Mouse (Mus musculus): ENCODE data around the gene Fignl1. TPM values are rescaled to one million over a fixed set of nuclear protein-coding genes. Genes with fewer than 3 reads are reported as not detected.

The Fignl1 gene
- polyA plus RNA-seq, 1 experiment from 2014 or later: 13.3 TPM

GRCm38 (mm10) chr11:11765414-11765813, 43.3 kb downstream of the Fignl1 start:
- Histone ChIP-seq H3K4me2 (replicated peaks) (no peak overlapping the region), H3K9me3 (ENCODE audit: control insufficient read depth, low read length) (no peaks in the 10 kb centered on the region), H3K4me1 (replicated peaks; ENCODE audit: control insufficient read depth, insufficient read depth, low read length) (no peaks in the 10 kb centered on the region), H3K9ac (no peak overlapping the region), H3K36me3 (replicated peaks; ENCODE audit: control insufficient read depth, insufficient read depth) (no peaks in the 10 kb centered on the region), H3K27me3 (ENCODE audit: control insufficient read depth, insufficient read depth, low read length) (no peaks in the 10 kb centered on the region), H3K27ac (no peak overlapping the region), H3K4me3 (replicated peaks; ENCODE audit: low read length) (no peak overlapping the region)
- ATAC-seq (ENCODE audit: low FRiP score) (no peak), DNase-seq (ENCODE audit: low spot score) (no peak)
- 89% methylated on average over 1 of the region's 1 CpGs for WGBS

GRCm38 (mm10) chr11:11763211-11763666, 45.5 kb downstream of the Fignl1 start:
- DNase-seq (ENCODE audit: low spot score) (no peak), ATAC-seq (ENCODE audit: low FRiP score) (no peak)
- no peaks in the 10 kb centered on the region for H3K36me3 ChIP-seq (replicated peaks; ENCODE audit: control insufficient read depth, insufficient read depth)
- H3K9me3 ChIP-seq (ENCODE audit: control insufficient read depth, low read length): no peaks in the 10 kb centered on the region
- H3K9ac ChIP-seq: no peak overlapping the region
- H3K4me2 ChIP-seq (replicated peaks): no peak overlapping the region
- H3K27ac ChIP-seq: no peak overlapping the region
- no peaks in the 10 kb centered on the region for H3K27me3 ChIP-seq (ENCODE audit: control insufficient read depth, insufficient read depth, low read length)
- 71% methylated on average over 4 of the region's 4 CpGs for WGBS
- H3K4me3 ChIP-seq (replicated peaks; ENCODE audit: low read length): no peak overlapping the region
- H3K4me1 ChIP-seq (replicated peaks; ENCODE audit: control insufficient read depth, insufficient read depth, low read length): no peaks in the 10 kb centered on the region

DNA sequence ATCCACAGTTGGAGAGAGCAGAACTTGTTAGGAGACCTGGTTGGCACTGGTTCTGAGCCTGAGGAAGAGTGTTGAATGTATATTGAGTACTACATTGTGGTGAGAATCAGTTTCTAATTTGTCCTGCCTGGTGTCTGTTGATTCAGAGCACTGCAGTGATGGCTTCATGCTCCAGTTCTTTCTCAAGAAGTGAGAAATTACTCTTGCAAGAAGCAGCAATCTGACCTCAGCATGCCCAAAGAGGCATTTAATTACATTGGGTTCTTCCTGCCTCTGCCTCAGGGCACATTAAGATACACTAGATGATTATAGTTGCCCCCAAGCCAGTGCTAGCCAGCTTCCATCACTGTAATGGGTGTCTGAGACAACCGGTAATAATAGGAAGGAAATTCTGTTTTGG, 49.9 kb downstream of the Fignl1 start:
- Histone ChIP-seq H3K4me2 (replicated peaks) (no peak overlapping the region), H3K27ac (no peak overlapping the region), H3K9ac (no peak overlapping the region), H3K4me1 (replicated peaks; ENCODE audit: control insufficient read depth, insufficient read depth, low read length) (no peaks in the 10 kb centered on the region), H3K36me3 (replicated peaks; ENCODE audit: control insufficient read depth, insufficient read depth) (no peaks in the 10 kb centered on the region), H3K4me3 (replicated peaks; ENCODE audit: low read length) (no peak overlapping the region), H3K9me3 (ENCODE audit: control insufficient read depth, low read length) (no peaks in the 10 kb centered on the region), H3K27me3 (ENCODE audit: control insufficient read depth, insufficient read depth, low read length) (no peaks in the 10 kb centered on the region)
- ATAC-seq (ENCODE audit: low FRiP score) (no peak), DNase-seq (ENCODE audit: low spot score) (no peak)
- 95% methylated on average over 1 of the region's 1 CpGs for WGBS

DNA sequence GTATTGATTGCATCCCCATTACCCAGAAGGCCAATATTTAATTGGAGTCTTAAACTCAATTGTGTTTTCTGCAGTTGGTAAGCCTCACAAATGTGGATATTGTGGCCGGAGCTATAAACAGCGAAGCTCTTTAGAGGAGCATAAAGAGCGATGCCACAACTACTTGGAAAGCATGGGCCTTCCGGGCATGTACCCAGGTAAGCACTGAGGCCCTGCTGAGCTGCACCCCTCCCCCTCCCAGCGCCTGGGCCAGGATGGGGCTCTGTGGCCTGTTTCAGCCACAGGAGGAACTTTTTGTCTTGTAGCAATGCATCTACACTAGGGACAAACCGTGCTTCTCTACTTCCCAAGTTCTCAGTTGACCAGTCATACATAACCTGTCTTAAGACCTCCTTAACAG, 50.6 kb downstream of the Fignl1 start:
- no peaks in the 10 kb centered on the region for H3K36me3 ChIP-seq (replicated peaks; ENCODE audit: control insufficient read depth, insufficient read depth)
- H3K4me3 ChIP-seq (replicated peaks; ENCODE audit: low read length): no peak overlapping the region
- no peaks in the 10 kb centered on the region for H3K27me3 ChIP-seq (ENCODE audit: control insufficient read depth, insufficient read depth, low read length)
- H3K9ac ChIP-seq: no peak overlapping the region
- DNase-seq (ENCODE audit: low spot score) (no peak), ATAC-seq (ENCODE audit: low FRiP score) (no peak)
- no peak overlapping the region for H3K4me2 ChIP-seq (replicated peaks)
- WGBS: 76% methylated on average over 6 of the region's 6 CpGs
- no peaks in the 10 kb centered on the region for H3K4me1 ChIP-seq (replicated peaks; ENCODE audit: control insufficient read depth, insufficient read depth, low read length)
- no peaks in the 10 kb centered on the region for H3K9me3 ChIP-seq (ENCODE audit: control insufficient read depth, low read length)
- H3K27ac ChIP-seq: no peak overlapping the region

- Histone ChIP-seq H3K4me2 (replicated peaks) (no peak overlapping the region), H3K36me3 (replicated peaks; ENCODE audit: control insufficient read depth, insufficient read depth) (no peaks in the 10 kb centered on the region), H3K4me3 (replicated peaks; ENCODE audit: low read length) (no peak overlapping the region), H3K27ac (no peak overlapping the region), H3K27me3 (ENCODE audit: control insufficient read depth, insufficient read depth, low read length) (no peaks in the 10 kb centered on the region), H3K9me3 (ENCODE audit: control insufficient read depth, low read length) (no peaks in the 10 kb centered on the region), H3K9ac (no peak overlapping the region), H3K4me1 (replicated peaks; ENCODE audit: control insufficient read depth, insufficient read depth, low read length) (no peaks in the 10 kb centered on the region)
- 81% methylated on average over 5 of the region's 5 CpGs for WGBS
- DNase-seq (ENCODE audit: low spot score) (no peak), ATAC-seq (ENCODE audit: low FRiP score) (no peak)
These were observed 55.9 kb downstream of the Fignl1 start for GRCm38 (mm10) chr11:11752859-11753258.

DNA sequence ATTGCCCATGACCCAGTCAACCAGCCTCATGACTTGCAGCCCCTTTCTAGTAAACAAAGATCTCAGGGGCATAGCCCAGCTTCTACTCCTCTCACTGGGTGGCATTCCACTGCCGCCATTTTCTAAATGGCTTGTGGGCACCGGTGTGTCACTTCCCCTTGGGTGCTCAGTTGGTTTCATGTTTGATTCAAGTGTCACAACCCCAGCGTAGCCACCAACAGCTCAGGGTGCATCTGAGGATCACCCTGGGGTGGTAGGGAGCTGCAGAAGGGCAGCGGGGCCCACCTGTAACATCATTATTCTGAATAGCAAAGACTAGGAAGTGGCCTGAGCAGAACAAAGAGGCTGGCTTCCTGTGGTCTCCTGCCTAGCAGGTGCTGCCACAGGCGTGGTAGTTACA, 57.7 kb downstream of the Fignl1 start:
- no peak for DNase-seq (ENCODE audit: low spot score)
- no peak overlapping the region for H3K9ac ChIP-seq
- no peak overlapping the region for H3K4me3 ChIP-seq (replicated peaks; ENCODE audit: low read length)
- no peaks in the 10 kb centered on the region for H3K27me3 ChIP-seq (ENCODE audit: control insufficient read depth, insufficient read depth, low read length)
- no peak overlapping the region for H3K27ac ChIP-seq
- H3K36me3 ChIP-seq (replicated peaks; ENCODE audit: control insufficient read depth, insufficient read depth): no peaks in the 10 kb centered on the region
- no peaks in the 10 kb centered on the region for H3K4me1 ChIP-seq (replicated peaks; ENCODE audit: control insufficient read depth, insufficient read depth, low read length)
- H3K9me3 ChIP-seq (ENCODE audit: control insufficient read depth, low read length): no peaks in the 10 kb centered on the region
- WGBS: 88% methylated on average over 5 of the region's 5 CpGs
- no peak for ATAC-seq (ENCODE audit: low FRiP score)
- H3K4me2 ChIP-seq (replicated peaks): no peak overlapping the region

DNA sequence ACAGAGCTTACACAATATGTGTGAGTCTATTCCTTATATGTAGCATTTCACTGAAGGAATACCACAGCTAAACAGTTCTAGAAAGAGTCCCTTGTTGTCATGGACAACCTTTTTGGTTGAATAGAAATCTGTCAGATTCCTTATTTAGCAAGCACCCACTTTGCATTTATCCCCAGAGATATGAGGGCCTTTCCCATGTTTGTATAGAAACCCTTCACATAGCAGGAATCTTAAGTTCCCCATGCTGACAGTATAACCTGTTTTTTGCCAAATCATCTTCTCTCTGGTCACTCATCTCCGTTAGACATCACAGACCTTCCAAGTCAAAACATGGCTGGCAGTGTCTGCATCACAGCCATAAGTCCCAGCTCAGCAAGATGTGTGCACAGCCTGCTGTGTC, 64.5 kb downstream of the Fignl1 start:
- no peak for ATAC-seq (ENCODE audit: low FRiP score)
- H3K27ac ChIP-seq: no peak overlapping the region
- H3K4me2 ChIP-seq (replicated peaks): no peak overlapping the region
- 39% methylated on average over 1 of the region's 1 CpGs for WGBS
- DNase-seq (ENCODE audit: low spot score): no peak
- no peak overlapping the region for H3K9ac ChIP-seq
- H3K4me1 ChIP-seq (replicated peaks; ENCODE audit: control insufficient read depth, insufficient read depth, low read length): no peaks in the 10 kb centered on the region
- H3K36me3 ChIP-seq (replicated peaks; ENCODE audit: control insufficient read depth, insufficient read depth): no peaks in the 10 kb centered on the region
- no peaks in the 10 kb centered on the region for H3K27me3 ChIP-seq (ENCODE audit: control insufficient read depth, insufficient read depth, low read length)
- H3K4me3 ChIP-seq (replicated peaks; ENCODE audit: low read length): no peak overlapping the region
- H3K9me3 ChIP-seq (ENCODE audit: control insufficient read depth, low read length): no peaks in the 10 kb centered on the region

- DNase-seq (ENCODE audit: low spot score) (peak; percentile 28), ATAC-seq (ENCODE audit: low FRiP score) (no peak)
- H3K4me3 ChIP-seq (replicated peaks; ENCODE audit: low read length): no peak overlapping the region
- H3K27ac ChIP-seq: no peak overlapping the region
- no peaks in the 10 kb centered on the region for H3K36me3 ChIP-seq (replicated peaks; ENCODE audit: control insufficient read depth, insufficient read depth)
- no peaks in the 10 kb centered on the region for H3K4me1 ChIP-seq (replicated peaks; ENCODE audit: control insufficient read depth, insufficient read depth, low read length)
- 26% methylated on average over 2 of the region's 2 CpGs for WGBS
- no peak overlapping the region for H3K9ac ChIP-seq
- H3K4me2 ChIP-seq (replicated peaks): no peak overlapping the region
- no peaks in the 10 kb centered on the region for H3K27me3 ChIP-seq (ENCODE audit: control insufficient read depth, insufficient read depth, low read length)
- no peaks in the 10 kb centered on the region for H3K9me3 ChIP-seq (ENCODE audit: control insufficient read depth, low read length)
These were observed 66.1 kb downstream of the Fignl1 start for GRCm38 (mm10) chr11:11742626-11743025.

DNA sequence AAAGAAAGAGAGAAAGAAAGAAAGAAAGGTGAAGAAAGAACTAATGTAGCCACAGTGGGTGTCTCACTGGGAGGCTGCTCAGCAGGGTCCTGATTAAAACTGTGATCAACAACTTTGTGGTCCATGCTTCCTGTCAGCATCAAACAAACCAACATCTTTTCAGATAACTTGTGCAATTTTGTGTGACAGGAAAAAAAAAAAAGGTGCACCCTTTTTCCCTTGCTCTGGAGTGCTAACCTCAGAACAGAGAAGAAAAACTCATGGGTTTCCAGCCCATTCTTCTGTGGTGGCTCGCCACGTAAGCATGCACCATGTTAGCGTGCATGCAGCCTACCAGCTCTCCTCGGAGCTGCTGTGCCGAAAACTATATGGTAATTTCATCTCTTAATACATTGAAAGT, 67.2 kb downstream of the Fignl1 start:
- H3K27ac ChIP-seq: no peak overlapping the region
- no peaks in the 10 kb centered on the region for H3K27me3 ChIP-seq (ENCODE audit: control insufficient read depth, insufficient read depth, low read length)
- ATAC-seq (ENCODE audit: low FRiP score) (no peak), DNase-seq (ENCODE audit: low spot score) (no peak)
- WGBS: 93% methylated on average over 5 of the region's 5 CpGs
- no peak overlapping the region for H3K4me3 ChIP-seq (replicated peaks; ENCODE audit: low read length)
- no peak overlapping the region for H3K4me2 ChIP-seq (replicated peaks)
- no peaks in the 10 kb centered on the region for H3K4me1 ChIP-seq (replicated peaks; ENCODE audit: control insufficient read depth, insufficient read depth, low read length)
- no peaks in the 10 kb centered on the region for H3K9me3 ChIP-seq (ENCODE audit: control insufficient read depth, low read length)
- no peak overlapping the region for H3K9ac ChIP-seq
- H3K36me3 ChIP-seq (replicated peaks; ENCODE audit: control insufficient read depth, insufficient read depth): no peaks in the 10 kb centered on the region

GRCm38 (mm10) chr11:11740603-11741002, 68.2 kb downstream of the Fignl1 start:
- no peak overlapping the region for H3K4me3 ChIP-seq (replicated peaks; ENCODE audit: low read length)
- no peak overlapping the region for H3K9ac ChIP-seq
- no peaks in the 10 kb centered on the region for H3K27me3 ChIP-seq (ENCODE audit: control insufficient read depth, insufficient read depth, low read length)
- no peak overlapping the region for H3K4me2 ChIP-seq (replicated peaks)
- H3K4me1 ChIP-seq (replicated peaks; ENCODE audit: control insufficient read depth, insufficient read depth, low read length): no peaks in the 10 kb centered on the region
- no peak overlapping the region for H3K27ac ChIP-seq
- ATAC-seq (ENCODE audit: low FRiP score) (no peak), DNase-seq (ENCODE audit: low spot score) (no peak)
- H3K9me3 ChIP-seq (ENCODE audit: control insufficient read depth, low read length): no peaks in the 10 kb centered on the region
- WGBS: 83% methylated on average over 5 of the region's 5 CpGs
- no peaks in the 10 kb centered on the region for H3K36me3 ChIP-seq (replicated peaks; ENCODE audit: control insufficient read depth, insufficient read depth)

Measured in hindbrain, embryonic 14.5 days (tissue).